Mouse (Mus musculus) embryonic facial prominence, embryonic 10.5 days (tissue): ENCODE measurements around the gene Prdm16. TPM values are rescaled to one million over a fixed set of nuclear protein-coding genes. Genes with fewer than 3 reads are reported as not detected.

ENCODE experiments used
- DNase-seq: peaks from one replicate; pipeline ENCODE4 v3.0.0-alpha.2; 2017; ENCODE audit warnings: low spot score
- H3K27ac ChIP-seq: fragments of 300-500 bp; sonication (generic); replicated peaks from 2 replicates; pipeline ENCODE4 v1.5.1; 2016; ENCODE audit warnings: mild to moderate bottlenecking
- H3K27me3 ChIP-seq: fragments of 300-500 bp; sonication (generic); replicated peaks from 2 replicates; pipeline ENCODE4 v1.6.1; 2016; ENCODE audit warnings: low read depth, mild to moderate bottlenecking; ENCODE audit not compliant: poor library complexity, severe bottlenecking
- H3K36me3 ChIP-seq: fragments of 300-500 bp; sonication (generic); replicated peaks from 2 replicates; pipeline ENCODE4 v1.6.1; 2016; ENCODE audit warnings: mild to moderate bottlenecking, moderate library complexity
- H3K4me1 ChIP-seq: fragments of 300-500 bp; sonication (generic); 2 replicates; pipeline ENCODE4 v1.6.1; 2016
- H3K4me3 ChIP-seq: fragments of 300-500 bp; sonication (generic); 2 replicates; pipeline ENCODE4 v1.5.1; 2016; ENCODE audit warnings: mild to moderate bottlenecking, moderate library complexity
- H3K9me3 ChIP-seq: fragments of 300-500 bp; sonication (generic); 2 replicates; pipeline ENCODE4 v1.6.1; 2016; ENCODE audit warnings: mild to moderate bottlenecking
- WGBS: fragments of 180-500 bp; shearing (Covaris S2); methylation state at CpG from one replicate; pipeline ENCODE4 v1.1.7; 2016; 5-methylcytosine and 5-hydroxymethylcytosine counted together
- polyA plus RNA-seq: library from polyadenylated mRNA; unstranded; fragments of >200 nt; fragmentation: Nextera tagmentation; extraction: Ambion mirVana; gene quantifications from 2 replicates; pipeline ENCODE4 v1.2.1, GENCODE M21; 2016

The Prdm16 gene
- polyA plus RNA-seq, 1 experiment from 2014 or later: 44.5 TPM

- Histone ChIP-seq H3K4me3 (no peak overlapping the region), H3K4me1 (peaks cover 58% of the 10 kb centered on the region), H3K27ac (peak overlapping the region; percentile 73), H3K27me3 (peaks cover 68% of the 10 kb centered on the region), H3K36me3 (peaks cover 15% of the 10 kb centered on the region), H3K9me3 (no peaks in the 10 kb centered on the region)
- DNase-seq: no peak
- 71% methylated on average over 8 of the region's 8 CpGs for WGBS
Observed at GRCm38 (mm10) chr4:154370841-154371240, 265.8 kb downstream of the Prdm16 start.

DNA sequence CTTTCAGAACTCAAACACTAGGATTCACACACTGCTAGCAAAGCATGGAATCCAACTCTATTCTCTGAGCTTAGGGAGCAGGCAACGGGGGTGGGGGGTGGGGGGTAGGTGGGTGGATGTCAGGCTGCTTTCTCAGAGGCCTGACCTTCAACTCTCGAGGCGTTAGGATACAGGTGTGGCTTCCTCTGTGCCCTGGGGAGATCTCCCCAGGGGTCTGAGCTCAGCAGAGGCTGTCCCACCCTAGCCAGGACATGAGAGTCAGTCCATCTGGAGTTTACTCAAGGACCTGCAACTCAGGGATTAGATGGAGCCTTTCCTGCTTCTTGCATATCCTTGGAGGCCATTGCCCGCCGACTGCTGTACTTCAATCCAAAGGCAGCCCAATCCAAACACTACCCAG, 267.6 kb downstream of the Prdm16 start:
- 76% methylated on average over 5 of the region's 5 CpGs for WGBS
- Histone ChIP-seq H3K9me3 (no peaks in the 10 kb centered on the region), H3K27ac (no peak overlapping the region), H3K4me1 (peaks cover 67% of the 10 kb centered on the region), H3K27me3 (peaks cover 77% of the 10 kb centered on the region), H3K36me3 (peaks cover 27% of the 10 kb centered on the region), H3K4me3 (no peak overlapping the region)
- DNase-seq: no peak

DNA sequence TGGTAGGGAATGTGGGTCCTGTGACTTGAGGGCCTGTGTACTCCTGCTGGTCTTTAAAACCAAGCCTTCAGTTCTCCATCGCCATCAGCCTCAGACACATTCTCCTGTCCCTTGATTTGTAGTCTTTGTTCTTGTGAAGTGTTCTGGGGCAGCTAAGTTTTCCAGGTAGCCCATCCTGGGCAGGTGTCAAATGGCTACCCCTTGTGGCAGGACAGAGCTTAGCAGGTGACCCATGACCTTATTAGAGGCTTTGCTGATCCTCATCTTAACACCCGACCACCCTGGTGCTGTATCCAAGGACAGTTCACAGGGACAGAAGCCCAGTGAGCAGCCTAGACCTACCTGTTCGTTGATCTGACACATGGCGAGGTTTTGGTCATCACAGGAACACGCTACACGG, 269.8 kb downstream of the Prdm16 start:
- DNase-seq: no peak
- 85% methylated on average over 6 of the region's 6 CpGs for WGBS
- Histone ChIP-seq H3K27ac (no peak overlapping the region), H3K27me3 (peaks cover 74% of the 10 kb centered on the region), H3K4me3 (no peak overlapping the region), H3K9me3 (no peaks in the 10 kb centered on the region), H3K36me3 (peaks cover 36% of the 10 kb centered on the region), H3K4me1 (peaks cover 70% of the 10 kb centered on the region)

- H3K4me3 ChIP-seq: no peak overlapping the region
- no peaks in the 10 kb centered on the region for H3K9me3 ChIP-seq
- no peak for DNase-seq
- WGBS: 87% methylated on average over 2 of the region's 2 CpGs
- H3K36me3 ChIP-seq: peaks cover 36% of the 10 kb centered on the region
- H3K4me1 ChIP-seq: peaks cover 60% of the 10 kb centered on the region
- H3K27ac ChIP-seq: no peak overlapping the region
- H3K27me3 ChIP-seq: peaks cover 62% of the 10 kb centered on the region
Observed at GRCm38 (mm10) chr4:154364752-154365151, 271.9 kb downstream of the Prdm16 start.

GRCm38 (mm10) chr4:154360850-154361249, 275.8 kb downstream of the Prdm16 start:
- Histone ChIP-seq H3K4me1 (peaks cover 47% of the 10 kb centered on the region), H3K9me3 (no peaks in the 10 kb centered on the region), H3K27ac (no peak overlapping the region), H3K4me3 (no peak overlapping the region), H3K27me3 (peaks cover 46% of the 10 kb centered on the region), H3K36me3 (peaks cover 29% of the 10 kb centered on the region)
- WGBS: 85% methylated on average over 3 of the region's 3 CpGs
- DNase-seq: no peak

DNA sequence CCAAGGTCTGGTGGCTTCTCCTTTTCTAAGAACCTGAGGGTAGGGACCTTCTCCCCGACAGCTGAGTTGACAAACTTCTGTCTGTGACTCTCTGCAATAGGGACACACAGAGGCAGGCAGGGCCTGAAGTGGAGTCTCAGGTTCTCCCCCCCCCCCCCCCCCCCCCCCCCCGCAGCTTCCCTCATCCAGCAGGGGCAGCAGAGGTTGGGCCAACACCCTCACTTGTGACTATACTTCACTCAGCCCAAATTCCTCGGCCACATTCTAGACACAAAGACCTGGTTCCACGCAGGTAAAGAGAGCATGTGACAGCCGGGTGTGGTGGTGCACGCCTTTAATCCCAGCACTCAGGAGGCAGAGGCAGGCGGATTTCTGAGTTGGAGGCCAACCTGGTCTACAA, 276.2 kb downstream of the Prdm16 start:
- no peaks in the 10 kb centered on the region for H3K9me3 ChIP-seq
- H3K27me3 ChIP-seq: peaks cover 45% of the 10 kb centered on the region
- H3K4me3 ChIP-seq: no peak overlapping the region
- WGBS: 89% methylated on average over 6 of the region's 7 CpGs
- no peak for DNase-seq
- peaks cover 42% of the 10 kb centered on the region for H3K4me1 ChIP-seq
- H3K36me3 ChIP-seq: peaks cover 30% of the 10 kb centered on the region
- H3K27ac ChIP-seq: peak overlapping the region; percentile 48; the same call in 1 of the 2 replicates

GRCm38 (mm10) chr4:154359762-154360300, 276.8 kb downstream of the Prdm16 start:
- peaks cover 38% of the 10 kb centered on the region for H3K27me3 ChIP-seq
- H3K27ac ChIP-seq: peak overlapping the region; percentile 66
- H3K36me3 ChIP-seq: peaks cover 32% of the 10 kb centered on the region
- H3K4me3 ChIP-seq: no peak overlapping the region
- H3K9me3 ChIP-seq: no peaks in the 10 kb centered on the region
- WGBS: 84% methylated on average over 9 of the region's 9 CpGs
- no peak for DNase-seq
- H3K4me1 ChIP-seq: peaks cover 37% of the 10 kb centered on the region

DNA sequence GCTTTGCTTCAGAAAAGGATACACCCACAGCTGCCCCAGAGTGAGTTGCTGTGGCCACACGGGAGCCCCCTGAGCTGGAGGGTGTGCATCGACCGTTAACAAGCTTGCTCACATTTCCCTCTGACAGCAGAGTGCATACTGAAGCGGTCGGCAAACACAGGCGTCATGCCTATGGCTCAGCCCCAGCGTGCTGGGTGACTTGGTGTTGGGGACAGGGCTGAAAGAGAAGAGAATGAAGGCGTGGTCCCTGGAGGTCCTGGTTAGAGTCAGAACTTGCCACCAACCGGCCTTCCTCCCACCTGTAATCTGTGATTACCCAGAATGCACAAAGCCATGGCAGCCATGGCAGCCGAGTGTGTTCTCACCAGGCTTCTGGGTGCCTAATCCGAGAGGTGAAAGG, 277.9 kb downstream of the Prdm16 start:
- no peak for DNase-seq
- Histone ChIP-seq H3K4me1 (peaks cover 35% of the 10 kb centered on the region), H3K9me3 (no peaks in the 10 kb centered on the region), H3K4me3 (no peak overlapping the region), H3K27me3 (peaks cover 35% of the 10 kb centered on the region), H3K27ac (peak overlapping the region; percentile 66), H3K36me3 (peaks cover 31% of the 10 kb centered on the region)
- whole genome bisulfite sequencing: 60% methylated on average over 11 of the region's 11 CpGs

DNA sequence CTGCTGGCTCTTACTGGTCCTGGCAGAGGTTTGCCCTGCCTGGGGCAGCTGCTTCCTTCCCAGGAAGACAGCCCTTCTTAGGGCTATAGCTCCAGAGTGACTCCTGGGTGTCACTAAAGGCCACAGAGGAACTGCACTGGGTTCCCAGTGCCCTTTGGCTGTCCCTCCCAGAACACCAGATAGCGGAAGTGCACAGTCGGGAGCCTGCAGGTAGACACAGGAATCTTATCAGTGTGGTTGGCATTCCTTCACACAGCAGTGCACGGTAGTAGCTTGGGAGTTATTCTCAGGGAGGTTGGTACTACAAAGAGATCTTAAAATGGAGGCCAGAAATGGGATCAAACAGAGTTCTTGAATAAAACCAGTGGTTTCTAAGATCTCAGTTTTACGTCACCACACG, 278.3 kb downstream of the Prdm16 start:
- DNase-seq: no peak
- Histone ChIP-seq H3K4me3 (no peak overlapping the region), H3K9me3 (no peaks in the 10 kb centered on the region), H3K36me3 (peaks cover 31% of the 10 kb centered on the region), H3K27me3 (peaks cover 33% of the 10 kb centered on the region), H3K27ac (no peak overlapping the region; the same call in 1 of the 2 replicates), H3K4me1 (peaks cover 31% of the 10 kb centered on the region)
- 81% methylated on average over 5 of the region's 5 CpGs for WGBS

GRCm38 (mm10) chr4:154355408-154355807, 281.3 kb downstream of the Prdm16 start:
- 93% methylated on average over 5 of the region's 5 CpGs for WGBS
- peaks cover 31% of the 10 kb centered on the region for H3K36me3 ChIP-seq
- no peaks in the 10 kb centered on the region for H3K9me3 ChIP-seq
- peaks cover 28% of the 10 kb centered on the region for H3K27me3 ChIP-seq
- no peak for DNase-seq
- H3K4me1 ChIP-seq: peaks cover 33% of the 10 kb centered on the region
- no peak overlapping the region for H3K4me3 ChIP-seq
- no peak overlapping the region for H3K27ac ChIP-seq

- Histone ChIP-seq H3K4me1 (peaks cover 29% of the 10 kb centered on the region), H3K4me3 (no peak overlapping the region), H3K27ac (no peak overlapping the region), H3K27me3 (peaks cover 18% of the 10 kb centered on the region), H3K9me3 (no peaks in the 10 kb centered on the region), H3K36me3 (peaks cover 44% of the 10 kb centered on the region)
- no peak for DNase-seq
- 74% methylated on average over 13 of the region's 13 CpGs for WGBS
Observed at GRCm38 (mm10) chr4:154352246-154352645, 284.4 kb downstream of the Prdm16 start.

GRCm38 (mm10) chr4:154348197-154348786, 288.4 kb downstream of the Prdm16 start:
- Histone ChIP-seq H3K4me1 (peaks cover 37% of the 10 kb centered on the region), H3K9me3 (no peaks in the 10 kb centered on the region), H3K4me3 (no peak overlapping the region), H3K36me3 (peaks cover 46% of the 10 kb centered on the region), H3K27ac (peak overlapping the region; percentile 1; the same call in 1 of the 2 replicates), H3K27me3 (peaks cover 23% of the 10 kb centered on the region; the same call in 1 of the 2 replicates)
- DNase-seq: no peak
- 71% methylated on average over 11 of the region's 11 CpGs for WGBS
